Mouse (Mus musculus) C2C12 (cell line): ENCODE measurements around the gene Map3k14.

Source experiments
- CTCF ChIP-seq: IDR thresholded peaks from one replicate; pipeline ENCODE4 v1.5.1; 2011; ENCODE audit not compliant: control insufficient read depth, insufficient read depth, insufficient read length
- FOSL1 ChIP-seq: IDR thresholded peaks from one replicate; pipeline ENCODE4 v1.8.0; 2011; ENCODE audit warnings: mild to moderate bottlenecking, low read length; ENCODE audit not compliant: poor library complexity, insufficient read depth, severe bottlenecking
- MAX ChIP-seq: IDR thresholded peaks from one replicate; pipeline ENCODE4 v1.6.1; 2011; ENCODE audit warnings: mild to moderate bottlenecking, control low read depth
- MYOG ChIP-seq: IDR thresholded peaks from one replicate; pipeline ENCODE4 v1.6.1; 2011; ENCODE audit not compliant: control insufficient read depth, insufficient read length; ENCODE audit errors: extremely low read depth

DNA sequence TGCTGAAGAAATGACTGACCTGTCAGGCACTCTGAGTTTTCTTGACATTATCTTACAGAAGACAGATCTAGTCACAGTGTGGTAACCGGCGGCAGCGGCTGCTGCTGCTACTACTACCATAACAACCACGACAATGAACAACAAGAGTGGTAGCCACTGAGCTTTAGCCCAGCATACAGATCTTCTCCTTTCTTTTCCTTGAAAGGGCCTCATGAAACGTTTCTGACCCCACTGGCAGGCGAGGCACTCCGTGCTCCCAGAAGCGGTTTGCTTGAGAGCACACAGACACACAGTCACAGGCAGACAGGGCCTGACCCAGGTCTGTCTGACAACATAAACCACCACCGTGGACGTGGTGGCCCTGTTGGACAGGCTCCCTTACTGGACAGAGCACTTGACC lies 3.7 kb downstream of the Map3k14 start:
- TF ChIP-seq MAX (no peak), CTCF (no peak), FOSL1 (no peak), MYOG (no peak)
